Mouse (Mus musculus): ENCODE data around the gene S100a16.
A peak's percentile ranks its signal among the peaks of the same experiment; 100 is the strongest.

The S100a16 gene

GRCm38 (mm10) chr3:90517711-90518110 lies 19.3 kb upstream of the S100a16 start:
- DNase-seq (ENCODE audit: low spot score) = no peak

GRCm38 (mm10) chr3:90525421-90525820 lies 11.6 kb upstream of the S100a16 start:
- DNase-seq (ENCODE audit: low spot score) = peak; percentile 89

- DNase-seq (ENCODE audit: low spot score) = peak; percentile 25
These were observed 11.0 kb upstream of the S100a16 start for GRCm38 (mm10) chr3:90526076-90526475.

GRCm38 (mm10) chr3:90526580-90526979 lies 10.5 kb upstream of the S100a16 start, which contains the start of gene S100a14:
Gene S100a14 (plus strand): TSS chr3:90526856.
- DNase-seq (ENCODE audit: low spot score) = peak; percentile 46

- no peak for DNase-seq (ENCODE audit: low spot score)
These were observed 9.7 kb upstream of the S100a16 start for GRCm38 (mm10) chr3:90527291-90527873.

GRCm38 (mm10) chr3:90531713-90532112 lies 5.3 kb upstream of the S100a16 start:
- DNase-seq (ENCODE audit: low spot score) = no peak

- DNase-seq (ENCODE audit: low spot score) = no peak
These were observed 1.6 kb upstream of the S100a16 start for GRCm38 (mm10) chr3:90535446-90535845.

- DNase-seq (ENCODE audit: low spot score) = no peak
These were observed 847 bp downstream of the S100a16 start for GRCm38 (mm10) chr3:90537905-90538296.

GRCm38 (mm10) chr3:90540904-90541303 lies 3.9 kb downstream of the S100a16 start:
- DNase-seq (ENCODE audit: low spot score) = no peak

GRCm38 (mm10) chr3:90549676-90550420 lies 12.8 kb downstream of the S100a16 start:
- no peak for DNase-seq (ENCODE audit: low spot score)

GRCm38 (mm10) chr3:90550421-90550790 lies 13.4 kb downstream of the S100a16 start:
- no peak for DNase-seq (ENCODE audit: low spot score)

- DNase-seq (ENCODE audit: low spot score) = no peak
These were observed 15.2 kb downstream of the S100a16 start for GRCm38 (mm10) chr3:90552231-90552630.

GRCm38 (mm10) chr3:90555954-90556353 lies 18.9 kb downstream of the S100a16 start:
- no peak for DNase-seq (ENCODE audit: low spot score)

GRCm38 (mm10) chr3:90560008-90560628 lies 23.1 kb downstream of the S100a16 start, which contains the start of gene S100a3:
Gene S100a3 (plus strand): TSS chr3:90560578.
- no peak for DNase-seq (ENCODE audit: low spot score)

GRCm38 (mm10) chr3:90574691-90575090 lies 37.6 kb downstream of the S100a16 start:
- DNase-seq (ENCODE audit: low spot score) = no peak

- no peak for DNase-seq (ENCODE audit: low spot score)
These were observed 38.3 kb downstream of the S100a16 start for GRCm38 (mm10) chr3:90575320-90575719.

GRCm38 (mm10) chr3:90576351-90577001 lies 39.4 kb downstream of the S100a16 start:
- DNase-seq (ENCODE audit: low spot score) = no peak

- no peak for DNase-seq (ENCODE audit: low spot score)
These were observed 42.4 kb downstream of the S100a16 start for GRCm38 (mm10) chr3:90579433-90579832.

GRCm38 (mm10) chr3:90581141-90581540 lies 44.1 kb downstream of the S100a16 start:
- no peak for DNase-seq (ENCODE audit: low spot score)

- DNase-seq (ENCODE audit: low spot score) = no peak
These were observed 45.1 kb downstream of the S100a16 start for GRCm38 (mm10) chr3:90582156-90582555.

GRCm38 (mm10) chr3:90582556-90582955 lies 45.5 kb downstream of the S100a16 start:
- DNase-seq (ENCODE audit: low spot score) = no peak

GRCm38 (mm10) chr3:90583893-90584292 lies 46.8 kb downstream of the S100a16 start:
- peak; percentile 98 for DNase-seq (ENCODE audit: low spot score)

- DNase-seq (ENCODE audit: low spot score) = peak; percentile 90
These were observed 48.5 kb downstream of the S100a16 start for GRCm38 (mm10) chr3:90585595-90585994.

Data from MN1 (cell line).